Comparison of ENCODE assay signal across 27 mouse cellular contexts in genomic region chr2:46985915-46986672, GRCm38 (mm10).
DNase-seq lines count a peak whose midpoint lies in the region; ATAC-seq lines count a peak whose summit lies in the region.
"Had no signal": no experiment of that assay in that cellular context is flagged by ENCODE, and none has a peak within 500 bp of the region (broad histone marks: within the 10 kb centered on the region; RNA-seq: fewer than 3 reads in every experiment).

No protein-coding gene starts in this region.

- no peak overlapping the region for H3K4me3 ChIP-seq in lung, embryonic 15.5 days
- H3K4me3 ChIP-seq: embryonic facial prominence, embryonic 12.5 days; erythroblast, embryonic 14.5 days; forebrain, embryonic 12.5 days; forebrain, embryonic 15.5 days; heart, adult 2 months; heart, embryonic 10.5 days; heart, embryonic 13.5 days had no signal

- DNase-seq in embryo, embryonic 10.5 days (ENCODE audit: low spot score), result peak; percentile 17
- no peak for DNase-seq in embryo, embryonic 10 days (ENCODE audit: low spot score)
- no peak for DNase-seq in lung, postnatal 25 days (ENCODE audit: low spot score)
- peak; percentile 4 for DNase-seq in ovary, adult 18-20 months (ENCODE audit: low spot score)
- no peak for DNase-seq in ovary, postnatal 14 days (ENCODE audit: low spot score)
- DNase-seq: adrenal gland, adult 2 months; adrenal gland, postnatal 14 days; B cell, adult 2 months; cerebellum, adult 11 months; cerebellum, adult 2 months; cerebellum, adult 9-11 months; cerebellum, postnatal 25 days; gastrocnemius, postnatal 10 days; gastrocnemius, postnatal 36 days; heart, adult 2 months; heart, postnatal 14 days; heart, postnatal 4 days had no signal

- no peaks in the 10 kb centered on the region for H3K4me1 ChIP-seq in lung, embryonic 15.5 days
- H3K4me1 ChIP-seq: embryonic facial prominence, embryonic 12.5 days; forebrain, embryonic 12.5 days; forebrain, embryonic 15.5 days; heart, embryonic 10.5 days; heart, embryonic 13.5 days had no signal

- H3K27ac ChIP-seq in lung, embryonic 15.5 days, result peak overlapping the region; percentile 47; the same call in 1 of the 2 replicates
- H3K27ac ChIP-seq: embryonic facial prominence, embryonic 12.5 days; forebrain, embryonic 12.5 days; forebrain, embryonic 15.5 days; heart, adult 2 months; heart, embryonic 10.5 days; heart, embryonic 13.5 days; hindbrain, embryonic 14.5 days; hindbrain, postnatal 0 days had no signal

- H3K9me3 ChIP-seq in lung, embryonic 15.5 days, result no peaks in the 10 kb centered on the region
- H3K9me3 ChIP-seq: embryonic facial prominence, embryonic 12.5 days; forebrain, embryonic 12.5 days; forebrain, embryonic 15.5 days; heart, embryonic 10.5 days; heart, embryonic 13.5 days had no signal

- H3K4me2 ChIP-seq in lung, embryonic 15.5 days, result no peak overlapping the region
- H3K4me2 ChIP-seq: embryonic facial prominence, embryonic 12.5 days; forebrain, embryonic 12.5 days; forebrain, embryonic 15.5 days; heart, embryonic 13.5 days; hindbrain, embryonic 14.5 days had no signal

- 41% methylated on average over 4 of the region's 4 CpGs for WGBS in lung, embryonic 15.5 days

- no peaks in the 10 kb centered on the region for H3K36me3 ChIP-seq in lung, embryonic 15.5 days
- H3K36me3 ChIP-seq: embryonic facial prominence, embryonic 12.5 days; forebrain, embryonic 12.5 days; forebrain, embryonic 15.5 days; heart, embryonic 10.5 days; heart, embryonic 13.5 days had no signal

- peak; percentile 59; the same call in 1 of the 2 replicates for ATAC-seq in lung, embryonic 15.5 days (ENCODE audit: borderline replicate concordance, extremely low read depth, low FRiP score, low TSS enrichment)
- ATAC-seq: forebrain, embryonic 15.5 days; hindbrain, postnatal 0 days; inflammation-experienced regulatory T-cells, adult 6 months had no signal

- no peak overlapping the region for H3K9ac ChIP-seq in lung, embryonic 15.5 days
- H3K9ac ChIP-seq: embryonic facial prominence, embryonic 12.5 days; forebrain, embryonic 12.5 days; forebrain, embryonic 15.5 days; heart, embryonic 13.5 days; hindbrain, embryonic 14.5 days had no signal

- H3K27me3 ChIP-seq in lung, embryonic 15.5 days, result no peaks in the 10 kb centered on the region
- H3K27me3 ChIP-seq: embryonic facial prominence, embryonic 12.5 days; forebrain, embryonic 12.5 days; forebrain, embryonic 15.5 days; heart, embryonic 13.5 days had no signal

Comparison
In these comparisons a context has a peak if more than half of its experiments do, and no peak if none do; other contexts are left out.
1. DNase-seq: peak in embryo, embryonic 10.5 days (single experiment) and ovary, adult 18-20 months (single experiment); none in embryo, embryonic 10 days (single experiment), lung, postnatal 25 days (single experiment) and ovary, postnatal 14 days (single experiment).